In the genomic region with DNA sequence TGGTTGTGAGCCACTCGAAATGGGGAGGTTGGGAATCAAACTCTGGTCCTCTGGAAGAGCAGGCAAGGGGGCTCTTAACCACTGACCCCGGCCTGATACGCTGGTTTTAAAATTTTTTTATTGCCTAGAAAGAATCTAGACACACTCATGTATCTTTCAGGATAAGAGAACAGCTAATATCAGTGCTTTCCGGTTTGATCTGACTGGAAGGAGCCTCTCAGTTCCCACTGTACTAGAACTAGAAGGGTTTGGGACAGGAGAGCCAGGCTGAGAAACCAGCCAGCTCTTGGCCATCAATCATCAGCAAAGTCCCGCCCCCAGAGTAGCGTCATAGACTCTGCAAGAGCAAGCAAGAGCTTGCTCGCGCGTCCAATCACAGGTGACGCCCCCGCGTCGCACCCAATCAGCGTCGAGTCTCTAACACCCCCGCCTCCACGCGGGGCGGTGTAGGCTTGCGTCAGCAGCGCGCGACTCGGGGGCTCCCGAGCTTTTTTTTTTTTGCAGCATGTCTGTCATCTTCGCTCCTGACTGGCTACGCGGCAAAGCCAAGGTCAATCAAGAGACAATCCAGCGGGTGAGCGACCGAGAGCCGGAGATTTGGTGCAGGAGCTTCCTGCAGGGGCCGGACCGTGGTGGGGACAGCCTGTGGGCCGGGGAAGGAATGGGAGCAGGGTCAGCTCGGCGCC, we compare ENCODE assay signal across 8 mouse cellular contexts. TPM values are rescaled to one million over a fixed set of nuclear protein-coding genes. Genes with fewer than 3 reads are reported as not detected.
DNase-seq lines count a peak whose midpoint lies in the region; ATAC-seq and TF ChIP-seq lines count a peak whose summit lies in the region.

Gene Ss18l2 (plus strand): TSS at position 432 of the 686 bp plus-strand sequence.

- H3K4me3 ChIP-seq in G1E (ENCODE audit: low read depth, low read length): peak within 1 kb of the TSS; percentile 92
- H3K4me3 ChIP-seq in forebrain, embryonic 16.5 days (replicated peaks; ENCODE audit: low read length): peak within 1 kb of the TSS; percentile 96
- peak within 1 kb of the TSS; percentile 83 for H3K4me3 ChIP-seq in layer of hippocampus, adult 2 months
- peak within 1 kb of the TSS; percentile 93 for H3K4me3 ChIP-seq in lung, embryonic 14.5 days (ENCODE audit: low read depth, low read length)
- peak within 1 kb of the TSS; percentile 87 for H3K4me3 ChIP-seq in olfactory bulb, adult 2 months (ENCODE audit: insufficient read depth, low read depth, low read length)
- peak within 1 kb of the TSS; percentile 90 for H3K4me3 ChIP-seq in thymus, adult 2 months (ENCODE audit: control insufficient read depth, insufficient read depth, low read length)

- WGBS in forebrain, embryonic 16.5 days: 5% methylated on average over 37 of the region's 37 CpGs
- WGBS in lung, embryonic 14.5 days: 4% methylated on average over 37 of the region's 37 CpGs
- 5% methylated on average over 37 of the region's 37 CpGs for WGBS in olfactory bulb, adult 2 months
- 6% methylated on average over 37 of the region's 37 CpGs for WGBS in thymus, adult 2 months

- intact Hi-C loops in heart, postnatal 36 days (cut with DNase I): no loop called here

- peak within 1 kb of the TSS; percentile 95 for H3K9ac ChIP-seq in forebrain, embryonic 16.5 days (replicated peaks; ENCODE audit: low read depth, low read length)
- peak within 1 kb of the TSS; percentile 95 for H3K9ac ChIP-seq in lung, embryonic 14.5 days

- no peaks in the 10 kb centered on the region for H3K9me3 ChIP-seq in G1E (replicated peaks)
- H3K9me3 ChIP-seq in forebrain, embryonic 16.5 days (ENCODE audit: control insufficient read depth, low read length): no peaks in the 10 kb centered on the region
- no peaks in the 10 kb centered on the region for H3K9me3 ChIP-seq in lung, embryonic 14.5 days (ENCODE audit: low read depth, low read length)

- TF ChIP-seq CTCF in G1E (IDR thresholded peaks at IDR 0.05; ENCODE audit: low read depth, low read length): no peak
- TF ChIP-seq CTCF in layer of hippocampus, adult 2 months (conservative IDR thresholded peaks at IDR 0.05): no peak
- no peak for TF ChIP-seq CTCF in lung, embryonic 14.5 days (IDR thresholded peaks at IDR 0.05; ENCODE audit: low read depth)
- TF ChIP-seq CTCF in olfactory bulb, adult 2 months (IDR thresholded peaks at IDR 0.05; ENCODE audit: insufficient read depth, low read depth, low read length): no peak
- peak; percentile 60; the same call in 1 of the 2 replicates for TF ChIP-seq CTCF in thymus, adult 2 months (IDR thresholded peaks at IDR 0.05; ENCODE audit: borderline replicate concordance, control insufficient read depth, extremely low read depth, insufficient read depth, low read length, poor library complexity)

- DNase-seq in G1E (ENCODE audit: low spot score): peak; percentile 94
- peak; percentile 97 to 100 for DNase-seq in cerebellum, adult 18-20 months
- DNase-seq in heart, postnatal 36 days: peak; percentile 95 to 99
- peak; percentile 98 for DNase-seq in layer of hippocampus, adult 2 months (ENCODE audit: low spot score in 2 of 2)
- peak; percentile 100 for DNase-seq in lung, embryonic 14.5 days
- peak; percentile 97 for DNase-seq in thymus, adult 2 months

- peak; percentile 98 for ATAC-seq in G1E (ENCODE audit: extremely low read depth, insufficient number of reproducible peaks, low FRiP score, poor library complexity, severe bottlenecking)
- peak; percentile 98 for ATAC-seq in forebrain, embryonic 16.5 days
- peak; percentile 96 for ATAC-seq in lung, embryonic 14.5 days (ENCODE audit: insufficient read depth)

- H3K36me3 ChIP-seq in G1E (replicated peaks): peaks cover 27% of the 10 kb centered on the region
- peaks cover 8% of the 10 kb centered on the region for H3K36me3 ChIP-seq in forebrain, embryonic 16.5 days (ENCODE audit: control insufficient read depth, insufficient read depth)
- H3K36me3 ChIP-seq in lung, embryonic 14.5 days (ENCODE audit: insufficient read depth): peaks cover 12% of the 10 kb centered on the region; the same call in 1 of the 2 replicates
- peaks cover 7% of the 10 kb centered on the region for H3K36me3 ChIP-seq in thymus, adult 2 months (ENCODE audit: control insufficient read depth, insufficient read depth, low read length)

- peaks cover 61% of the 10 kb centered on the region for H3K4me1 ChIP-seq in G1E (ENCODE audit: insufficient read depth, low read depth, low read length)
- peaks cover 27% of the 10 kb centered on the region for H3K4me1 ChIP-seq in forebrain, embryonic 16.5 days (replicated peaks; ENCODE audit: control insufficient read depth, insufficient read depth, low read length)
- peaks cover 14% of the 10 kb centered on the region for H3K4me1 ChIP-seq in lung, embryonic 14.5 days (ENCODE audit: insufficient read depth)
- H3K4me1 ChIP-seq in olfactory bulb, adult 2 months (ENCODE audit: control insufficient read depth, insufficient read depth, low read length): peaks cover 11% of the 10 kb centered on the region
- H3K4me1 ChIP-seq in thymus, adult 2 months (replicated peaks; ENCODE audit: control insufficient read depth, insufficient read depth, low read length): peaks cover 13% of the 10 kb centered on the region

- H3K4me2 ChIP-seq in forebrain, embryonic 16.5 days (ENCODE audit: low read length): peak within 1 kb of the TSS; percentile 97
- H3K4me2 ChIP-seq in lung, embryonic 14.5 days: peak within 1 kb of the TSS; percentile 95

- peak within 1 kb of the TSS; percentile 92 for H3K27ac ChIP-seq in forebrain, embryonic 16.5 days (ENCODE audit: low read length)
- H3K27ac ChIP-seq in layer of hippocampus, adult 2 months: peak within 1 kb of the TSS; percentile 96
- peak within 1 kb of the TSS; percentile 95 for H3K27ac ChIP-seq in lung, embryonic 14.5 days (ENCODE audit: low read depth)
- H3K27ac ChIP-seq in olfactory bulb, adult 2 months (ENCODE audit: insufficient read depth, low read depth, low read length): peak within 1 kb of the TSS; percentile 48
- no peak within 1 kb of the TSS for H3K27ac ChIP-seq in thymus, adult 2 months (ENCODE audit: control insufficient read depth, insufficient read depth, low read length)

- TF ChIP-seq POLR2A in olfactory bulb, adult 2 months (IDR thresholded peaks at IDR 0.05; ENCODE audit: insufficient read depth, low read depth, low read length): peak; percentile 30; the same call in 1 of the 2 replicates
- TF ChIP-seq POLR2A in thymus, adult 2 months (IDR thresholded peaks at IDR 0.05; ENCODE audit: control insufficient read depth, extremely low read depth, insufficient read depth, low read length, poor library complexity): peak; percentile 43; the same call in 1 of the 2 replicates

- no peaks in the 10 kb centered on the region for H3K27me3 ChIP-seq in G1E (ENCODE audit: insufficient read depth, low read length)
- no peaks in the 10 kb centered on the region for H3K27me3 ChIP-seq in forebrain, embryonic 16.5 days (replicated peaks; ENCODE audit: control insufficient read depth, insufficient read depth, low read length)
- no peaks in the 10 kb centered on the region for H3K27me3 ChIP-seq in lung, embryonic 14.5 days (ENCODE audit: insufficient read depth, low read length)
- no peaks in the 10 kb centered on the region for H3K27me3 ChIP-seq in thymus, adult 2 months (ENCODE audit: control insufficient read depth, insufficient read depth, low read length)

RNA-seq across cellular contexts. Expression of gene Ss18l2, which starts in this region (rescaled TPM):
- total RNA-seq in G1E (2014; fragmentation: Nextera tagmentation) (12.9 and 19.0 TPM in 2 replicates), G1E (2017) (39.7 and 52.8 TPM in 2 replicates)
- polyA plus RNA-seq in G1E (2012): 7.1 and 9.7 TPM in 2 replicates
- 133 and 142 TPM in 2 replicates for polyA plus RNA-seq in forebrain, embryonic 16.5 days (2015; fragmentation: Nextera tagmentation; extraction: Ambion mirVana)
- total RNA-seq in heart, postnatal 36 days (2021): 100 to 1,000 TPM; 125 to 135 TPM
- 10 to 100 TPM; 71.8 to 78.8 TPM for total RNA-seq in layer of hippocampus, adult 2 months (2021)
- 105 and 109 TPM in 2 replicates for polyA plus RNA-seq in lung, embryonic 14.5 days (2014; fragmentation: Nextera tagmentation; extraction: Ambion mirVana)
- not detected in 2 replicates for polyA plus RNA-seq in olfactory bulb, adult 2 months (2012; ENCODE audit: insufficient read depth, insufficient read length, low replicate concordance, missing spikeins)
- polyA plus RNA-seq in thymus, adult 2 months (2012; rRNA removed): 18.2 and 28.4 TPM in 2 replicates
